Mouse (Mus musculus): Measurements from ENCODE around the gene Mef2a.

DNA sequence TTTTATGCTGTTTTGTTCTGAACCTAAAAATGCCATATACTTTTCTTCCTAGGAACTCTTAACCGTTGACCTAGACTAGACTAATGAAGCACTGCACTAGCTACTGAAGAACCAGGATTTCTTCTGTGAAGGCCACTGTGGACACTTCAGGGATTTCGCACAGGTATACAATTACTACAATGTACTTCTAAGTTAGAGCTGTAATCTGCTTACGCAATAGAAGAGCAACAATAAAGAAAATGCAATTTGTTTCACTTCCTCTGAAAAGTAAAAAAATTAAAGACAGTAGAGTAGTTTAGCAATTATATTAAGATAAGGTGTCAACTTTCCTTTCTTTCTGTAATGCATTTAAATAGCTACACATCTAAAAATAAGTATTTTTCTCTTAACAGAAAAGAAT is 65.6 kb downstream of the Mef2a start:
- no peak for TF ChIP-seq CTCF (IDR thresholded peaks at IDR 0.05; ENCODE audit: insufficient read depth, low read length)
- TF ChIP-seq POLR2A (IDR thresholded peaks at IDR 0.05; ENCODE audit: borderline replicate concordance, extremely low read depth, low read depth, low read length), result no peak

Data from lung, adult 2 months (tissue).